ENCODE assay signal across 10 mouse cellular contexts in the genomic region with DNA sequence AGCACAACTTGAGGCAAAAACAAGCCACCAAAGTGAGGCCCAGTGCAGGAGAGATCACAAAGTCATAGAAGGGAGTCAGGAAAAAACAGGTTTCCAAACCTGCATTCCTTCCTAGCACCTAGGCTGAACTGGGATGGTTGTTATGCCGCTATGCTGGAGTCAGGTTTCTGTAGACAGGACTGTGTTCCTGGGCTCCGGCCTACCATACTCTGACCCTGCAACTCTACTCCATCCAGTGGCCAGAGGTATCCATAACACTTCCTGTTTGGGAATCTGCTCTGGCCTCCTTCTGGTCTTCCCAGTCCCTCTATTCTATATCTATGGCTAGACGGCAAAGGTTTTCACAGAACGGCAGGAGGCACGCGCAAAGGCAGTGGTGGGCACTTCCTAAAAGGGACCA.
DNase-seq lines count a peak whose midpoint lies in the region; ATAC-seq and TF ChIP-seq lines count a peak whose summit lies in the region.
"Had no signal": no experiment of that assay in that cellular context is flagged by ENCODE, and none has a peak within 500 bp of the region (broad histone marks: within the 10 kb centered on the region; RNA-seq: fewer than 3 reads in every experiment).

No protein-coding gene starts in this region.

- WGBS in forebrain, embryonic 11.5 days = 67% methylated on average over 6 of the region's 6 CpGs
- WGBS in forebrain, embryonic 13.5 days = 75% methylated on average over 6 of the region's 6 CpGs
- 69% methylated on average over 6 of the region's 6 CpGs for WGBS in intestine, postnatal 0 days

- no peak overlapping the region for H3K4me3 ChIP-seq in forebrain, embryonic 11.5 days (ENCODE audit: low read depth, low read length)
- no peak overlapping the region for H3K4me3 ChIP-seq in forebrain, embryonic 13.5 days
- H3K4me3 ChIP-seq in intestine, postnatal 0 days (ENCODE audit: low read depth, low read length) = no peak overlapping the region
- H3K4me3 ChIP-seq: left cerebral cortex, adult 2 months had no signal

- no peak overlapping the region for H3K4me2 ChIP-seq in forebrain, embryonic 11.5 days (ENCODE audit: low read depth, low read length, severe bottlenecking)
- H3K4me2 ChIP-seq in forebrain, embryonic 13.5 days = no peak overlapping the region
- H3K4me2 ChIP-seq in intestine, postnatal 0 days (replicated peaks; ENCODE audit: low read depth) = no peak overlapping the region

- no peak for DNase-seq in forebrain, embryonic 11.5 days (ENCODE audit: low spot score)
- DNase-seq in lung, adult 18-20 months = peak; percentile 12 to 48
- DNase-seq in lung, postnatal 25 days (ENCODE audit: low spot score) = no peak
- DNase-seq in lung, postnatal 4 days = peak; percentile 24 to 37
- no peak for DNase-seq in thymus, postnatal 4 days
- DNase-seq: thymus, adult 18-20 months had no signal

- peak; percentile 68 for TF ChIP-seq CTCF in intestine, postnatal 0 days (IDR thresholded peaks at IDR 0.05; ENCODE audit: low read depth)

- no peaks in the 10 kb centered on the region for H3K27me3 ChIP-seq in forebrain, embryonic 11.5 days (ENCODE audit: control insufficient read depth, insufficient read depth, low read length)
- no peaks in the 10 kb centered on the region for H3K27me3 ChIP-seq in forebrain, embryonic 13.5 days
- H3K27me3 ChIP-seq in intestine, postnatal 0 days (replicated peaks; ENCODE audit: control insufficient read depth, insufficient read depth, low read length) = no peaks in the 10 kb centered on the region

- H3K4me1 ChIP-seq in forebrain, embryonic 11.5 days (replicated peaks; ENCODE audit: control insufficient read depth, insufficient read depth, low read length) = no peaks in the 10 kb centered on the region
- peaks cover 12% of the 10 kb centered on the region for H3K4me1 ChIP-seq in forebrain, embryonic 13.5 days
- H3K4me1 ChIP-seq in intestine, postnatal 0 days (replicated peaks; ENCODE audit: control insufficient read depth, insufficient read depth, low read length) = no peaks in the 10 kb centered on the region

- H3K9ac ChIP-seq in forebrain, embryonic 11.5 days (ENCODE audit: low read length) = no peak overlapping the region
- no peak overlapping the region for H3K9ac ChIP-seq in forebrain, embryonic 13.5 days
- no peak overlapping the region for H3K9ac ChIP-seq in intestine, postnatal 0 days (ENCODE audit: low read depth, low read length)

- peak overlapping the region; percentile 87; the same call in 1 of the 2 replicates for H3K27ac ChIP-seq in forebrain, embryonic 11.5 days (ENCODE audit: low read depth, low read length)
- no peak overlapping the region for H3K27ac ChIP-seq in forebrain, embryonic 13.5 days
- no peak overlapping the region for H3K27ac ChIP-seq in intestine, postnatal 0 days (ENCODE audit: low read depth, low read length)
- H3K27ac ChIP-seq: left cerebral cortex, adult 2 months had no signal

- ATAC-seq in forebrain, embryonic 11.5 days (replicated peaks; ENCODE audit: low FRiP score) = no peak
- no peak for ATAC-seq in forebrain, embryonic 13.5 days
- ATAC-seq in intestine, postnatal 0 days = no peak
- ATAC-seq in erythroblast, adult 5-6 weeks (replicated peaks; ENCODE audit: low FRiP score, poor library complexity, severe bottlenecking) = no peak

- no peaks in the 10 kb centered on the region for H3K9me3 ChIP-seq in forebrain, embryonic 11.5 days (ENCODE audit: control insufficient read depth, low read length)
- H3K9me3 ChIP-seq in forebrain, embryonic 13.5 days (replicated peaks) = no peaks in the 10 kb centered on the region
- H3K9me3 ChIP-seq in intestine, postnatal 0 days (ENCODE audit: control insufficient read depth) = no peaks in the 10 kb centered on the region

- no peaks in the 10 kb centered on the region for H3K36me3 ChIP-seq in forebrain, embryonic 11.5 days (ENCODE audit: control insufficient read depth, insufficient read depth, low read length)
- H3K36me3 ChIP-seq in forebrain, embryonic 13.5 days (ENCODE audit: poor library complexity, severe bottlenecking) = no peaks in the 10 kb centered on the region
- H3K36me3 ChIP-seq in intestine, postnatal 0 days (ENCODE audit: control insufficient read depth, insufficient read depth) = no peaks in the 10 kb centered on the region

Comparison
In these comparisons a context has a peak if more than half of its experiments do, and no peak if none do; other contexts are left out.
1. DNase-seq: peak in lung, adult 18-20 months (2 of 2) and lung, postnatal 4 days (2 of 2); none in forebrain, embryonic 11.5 days (single experiment), lung, postnatal 25 days (single experiment) and thymus, postnatal 4 days (single experiment).